Mouse (Mus musculus): ENCODE results near the gene Ift57. TPM values are rescaled to one million over a fixed set of nuclear protein-coding genes. Genes with fewer than 3 reads are reported as not detected.
A peak's percentile ranks its signal among the peaks of the same experiment; 100 is the strongest.

Ift57 gene
- polyA plus RNA-seq, 1 experiment from 2014 or later = 26.9 TPM

GRCm38 (mm10) chr16:49761981-49762380, 62.9 kb downstream of the Ift57 start:
- no peak for ATAC-seq (ENCODE audit: insufficient number of reproducible peaks, insufficient read depth, low FRiP score, low read depth)
- WGBS = 77% methylated on average over 5 of the region's 5 CpGs
- Histone ChIP-seq H3K4me1 (ENCODE audit: control insufficient read depth, insufficient read depth, low read length) (no peaks in the 10 kb centered on the region), H3K27me3 (ENCODE audit: control insufficient read depth, insufficient read depth, low read length) (no peaks in the 10 kb centered on the region), H3K4me2 (replicated peaks; ENCODE audit: low read depth, low read length) (no peak overlapping the region), H3K27ac (ENCODE audit: low read length) (no peak overlapping the region), H3K9me3 (ENCODE audit: control insufficient read depth, low read depth, low read length) (no peaks in the 10 kb centered on the region), H3K36me3 (ENCODE audit: control insufficient read depth, insufficient read depth, low read length) (no peaks in the 10 kb centered on the region; the same call in 1 of the 2 replicates), H3K4me3 (ENCODE audit: low read depth, low read length) (no peak overlapping the region), H3K9ac (replicated peaks; ENCODE audit: low read depth, low read length) (no peak overlapping the region)

GRCm38 (mm10) chr16:49766326-49766725, 67.3 kb downstream of the Ift57 start:
- Histone ChIP-seq H3K4me2 (replicated peaks; ENCODE audit: low read depth, low read length) (no peak overlapping the region), H3K4me3 (ENCODE audit: low read depth, low read length) (no peak overlapping the region), H3K9me3 (ENCODE audit: control insufficient read depth, low read depth, low read length) (no peaks in the 10 kb centered on the region), H3K27ac (ENCODE audit: low read length) (no peak overlapping the region), H3K36me3 (ENCODE audit: control insufficient read depth, insufficient read depth, low read length) (no peaks in the 10 kb centered on the region; the same call in 1 of the 2 replicates), H3K27me3 (ENCODE audit: control insufficient read depth, insufficient read depth, low read length) (no peaks in the 10 kb centered on the region), H3K9ac (replicated peaks; ENCODE audit: low read depth, low read length) (no peak overlapping the region), H3K4me1 (ENCODE audit: control insufficient read depth, insufficient read depth, low read length) (no peaks in the 10 kb centered on the region)
- no peak for ATAC-seq (ENCODE audit: insufficient number of reproducible peaks, insufficient read depth, low FRiP score, low read depth)
- 60% methylated on average over 3 of the region's 3 CpGs for WGBS

GRCm38 (mm10) chr16:49768491-49769031, 69.5 kb downstream of the Ift57 start:
- Histone ChIP-seq H3K4me1 (ENCODE audit: control insufficient read depth, insufficient read depth, low read length) (no peaks in the 10 kb centered on the region), H3K9me3 (ENCODE audit: control insufficient read depth, low read depth, low read length) (no peaks in the 10 kb centered on the region), H3K27ac (ENCODE audit: low read length) (no peak overlapping the region), H3K9ac (replicated peaks; ENCODE audit: low read depth, low read length) (no peak overlapping the region), H3K4me3 (ENCODE audit: low read depth, low read length) (no peak overlapping the region), H3K36me3 (ENCODE audit: control insufficient read depth, insufficient read depth, low read length) (no peaks in the 10 kb centered on the region; the same call in 1 of the 2 replicates), H3K27me3 (ENCODE audit: control insufficient read depth, insufficient read depth, low read length) (no peaks in the 10 kb centered on the region), H3K4me2 (replicated peaks; ENCODE audit: low read depth, low read length) (no peak overlapping the region)
- ATAC-seq (ENCODE audit: insufficient number of reproducible peaks, insufficient read depth, low FRiP score, low read depth) = no peak
- 89% methylated on average over 4 of the region's 4 CpGs for WGBS

GRCm38 (mm10) chr16:49769831-49770261, 70.8 kb downstream of the Ift57 start:
- peak; percentile 69; the same call in 1 of the 2 replicates for ATAC-seq (ENCODE audit: insufficient number of reproducible peaks, insufficient read depth, low FRiP score, low read depth)

GRCm38 (mm10) chr16:49770320-49771189, 71.5 kb downstream of the Ift57 start:
- H3K4me2 ChIP-seq (replicated peaks; ENCODE audit: low read depth, low read length) = no peak overlapping the region
- ATAC-seq (ENCODE audit: insufficient number of reproducible peaks, insufficient read depth, low FRiP score, low read depth) = no peak
- 85% methylated on average over 12 of the region's 12 CpGs for WGBS
- no peaks in the 10 kb centered on the region for H3K4me1 ChIP-seq (ENCODE audit: control insufficient read depth, insufficient read depth, low read length)
- no peaks in the 10 kb centered on the region for H3K27me3 ChIP-seq (ENCODE audit: control insufficient read depth, insufficient read depth, low read length)
- H3K4me3 ChIP-seq (ENCODE audit: low read depth, low read length) = no peak overlapping the region
- no peaks in the 10 kb centered on the region; the same call in 1 of the 2 replicates for H3K36me3 ChIP-seq (ENCODE audit: control insufficient read depth, insufficient read depth, low read length)
- no peak overlapping the region for H3K27ac ChIP-seq (ENCODE audit: low read length)
- no peak overlapping the region for H3K9ac ChIP-seq (replicated peaks; ENCODE audit: low read depth, low read length)
- H3K9me3 ChIP-seq (ENCODE audit: control insufficient read depth, low read depth, low read length) = no peaks in the 10 kb centered on the region

More at GRCm38 (mm10) chr16:49769831-49770261, 70.8 kb downstream of the Ift57 start:
- Histone ChIP-seq H3K27me3 (ENCODE audit: control insufficient read depth, insufficient read depth, low read length) (no peaks in the 10 kb centered on the region), H3K9ac (replicated peaks; ENCODE audit: low read depth, low read length) (no peak overlapping the region), H3K36me3 (ENCODE audit: control insufficient read depth, insufficient read depth, low read length) (no peaks in the 10 kb centered on the region; the same call in 1 of the 2 replicates), H3K9me3 (ENCODE audit: control insufficient read depth, low read depth, low read length) (no peaks in the 10 kb centered on the region), H3K27ac (ENCODE audit: low read length) (no peak overlapping the region), H3K4me1 (ENCODE audit: control insufficient read depth, insufficient read depth, low read length) (no peaks in the 10 kb centered on the region), H3K4me2 (replicated peaks; ENCODE audit: low read depth, low read length) (no peak overlapping the region), H3K4me3 (ENCODE audit: low read depth, low read length) (no peak overlapping the region)
- 78% methylated on average over 2 of the region's 2 CpGs for WGBS

GRCm38 (mm10) chr16:49771609-49772396, 72.8 kb downstream of the Ift57 start:
- H3K27ac ChIP-seq (ENCODE audit: low read length) = no peak overlapping the region
- H3K36me3 ChIP-seq (ENCODE audit: control insufficient read depth, insufficient read depth, low read length) = no peaks in the 10 kb centered on the region
- H3K4me3 ChIP-seq (ENCODE audit: low read depth, low read length) = no peak overlapping the region
- H3K4me2 ChIP-seq (replicated peaks; ENCODE audit: low read depth, low read length) = no peak overlapping the region
- no peak overlapping the region for H3K9ac ChIP-seq (replicated peaks; ENCODE audit: low read depth, low read length)
- H3K9me3 ChIP-seq (ENCODE audit: control insufficient read depth, low read depth, low read length) = no peaks in the 10 kb centered on the region
- ATAC-seq (ENCODE audit: insufficient number of reproducible peaks, insufficient read depth, low FRiP score, low read depth) = no peak; the same call in 1 of the 2 replicates
- H3K4me1 ChIP-seq (ENCODE audit: control insufficient read depth, insufficient read depth, low read length) = no peaks in the 10 kb centered on the region
- H3K27me3 ChIP-seq (ENCODE audit: control insufficient read depth, insufficient read depth, low read length) = no peaks in the 10 kb centered on the region
- 82% methylated on average over 7 of the region's 7 CpGs for WGBS

GRCm38 (mm10) chr16:49772576-49772975, 73.5 kb downstream of the Ift57 start:
- Histone ChIP-seq H3K36me3 (ENCODE audit: control insufficient read depth, insufficient read depth, low read length) (no peaks in the 10 kb centered on the region), H3K4me2 (replicated peaks; ENCODE audit: low read depth, low read length) (no peak overlapping the region), H3K9me3 (ENCODE audit: control insufficient read depth, low read depth, low read length) (no peaks in the 10 kb centered on the region), H3K27me3 (ENCODE audit: control insufficient read depth, insufficient read depth, low read length) (no peaks in the 10 kb centered on the region), H3K4me3 (ENCODE audit: low read depth, low read length) (no peak overlapping the region), H3K9ac (replicated peaks; ENCODE audit: low read depth, low read length) (no peak overlapping the region), H3K27ac (ENCODE audit: low read length) (no peak overlapping the region), H3K4me1 (ENCODE audit: control insufficient read depth, insufficient read depth, low read length) (no peaks in the 10 kb centered on the region)
- ATAC-seq (ENCODE audit: insufficient number of reproducible peaks, insufficient read depth, low FRiP score, low read depth) = no peak
- 37% methylated on average over 1 of the region's 1 CpGs for WGBS

GRCm38 (mm10) chr16:49773068-49773467, 74.0 kb downstream of the Ift57 start:
- Histone ChIP-seq H3K9ac (replicated peaks; ENCODE audit: low read depth, low read length) (no peak overlapping the region), H3K36me3 (ENCODE audit: control insufficient read depth, insufficient read depth, low read length) (no peaks in the 10 kb centered on the region), H3K4me2 (replicated peaks; ENCODE audit: low read depth, low read length) (no peak overlapping the region), H3K9me3 (ENCODE audit: control insufficient read depth, low read depth, low read length) (no peaks in the 10 kb centered on the region), H3K4me1 (ENCODE audit: control insufficient read depth, insufficient read depth, low read length) (no peaks in the 10 kb centered on the region), H3K27me3 (ENCODE audit: control insufficient read depth, insufficient read depth, low read length) (no peaks in the 10 kb centered on the region), H3K4me3 (ENCODE audit: low read depth, low read length) (no peak overlapping the region), H3K27ac (ENCODE audit: low read length) (no peak overlapping the region)
- 85% methylated on average over 1 of the region's 1 CpGs for WGBS
- no peak for ATAC-seq (ENCODE audit: insufficient number of reproducible peaks, insufficient read depth, low FRiP score, low read depth)
